Mouse (Mus musculus) G1E (cell line): ENCODE data around the gene Gm42906.

Experiments
- CTCF ChIP-seq: IDR thresholded peaks from 2 replicates; pipeline ENCODE4 v1.5.1; 2012; ENCODE audit warnings: low read depth, low read length, inconsistent platforms, mixed read lengths
- GATA1 ChIP-seq: IDR thresholded peaks from 2 replicates; pipeline ENCODE4 v1.6.1; 2012; ENCODE audit warnings: borderline replicate concordance, low read length, inconsistent platforms, mixed read lengths
- GATA2 ChIP-seq: IDR thresholded peaks from 2 replicates; pipeline ENCODE4 v1.6.1; 2012; ENCODE audit warnings: low read depth, low read length, inconsistent platforms, borderline replicate concordance
- POLR2AphosphoS5 ChIP-seq: IDR thresholded peaks from 2 replicates; pipeline ENCODE4 v1.6.1; 2012; ENCODE audit warnings: low read depth, low read length, inconsistent platforms; ENCODE audit not compliant: insufficient replicate concordance
- TAL1 ChIP-seq: conservative IDR thresholded peaks from 2 replicates; pipeline ENCODE4 v1.6.1; 2012; ENCODE audit warnings: low read depth, low read length, inconsistent platforms, mixed read lengths

- TF ChIP-seq CTCF = no peak
- TF ChIP-seq TAL1 = no peak
- no peak for TF ChIP-seq POLR2AphosphoS5
- TF ChIP-seq GATA1 = no peak
- TF ChIP-seq GATA2 = no peak
Measured at GRCm38 (mm10) chr5:151177171-151177570, 250.8 kb downstream of the Gm42906 start.
